Mouse (Mus musculus): ENCODE data around the gene Dynll1.

GRCm38 (mm10) chr5:115273549-115274135, 27.2 kb downstream of the Dynll1 start:
- no peak for TF ChIP-seq CTCF (IDR thresholded peaks at IDR 0.05; ENCODE audit: control insufficient read depth, insufficient read depth, insufficient read length)
- TF ChIP-seq FOSL1 (IDR thresholded peaks at IDR 0.05; ENCODE audit: insufficient read depth, low read length, poor library complexity, severe bottlenecking): no peak
- no peak for TF ChIP-seq CEBPB (IDR thresholded peaks at IDR 0.05; ENCODE audit: low read depth)
- TF ChIP-seq USF1 (IDR thresholded peaks at IDR 0.05; ENCODE audit: low read depth): no peak
- TF ChIP-seq MYOG (IDR thresholded peaks at IDR 0.05; ENCODE audit: control insufficient read depth, extremely low read depth, insufficient read length): no peak
